Mouse (Mus musculus) hindbrain, embryonic 13.5 days (tissue): Measurements from ENCODE around the gene Sympk. TPM values are rescaled to one million over a fixed set of nuclear protein-coding genes. Genes with fewer than 3 reads are reported as not detected.

Experiments
- ATAC-seq: fragments of 200-750 bp; cut with Nextera tagmentation; 2 replicates; pipeline ENCODE4 v1.8.0; 2017; ENCODE audit warnings: moderate TSS enrichment; ENCODE audit not compliant: low FRiP score
- H3K27ac ChIP-seq: fragments of 300-500 bp; sonication (generic); 2 replicates; pipeline ENCODE4 v1.5.1; 2015; ENCODE audit warnings: inconsistent platforms, mild to moderate bottlenecking, moderate library complexity
- H3K27me3 ChIP-seq: fragments of 300-500 bp; sonication (generic); 2 replicates; pipeline ENCODE4 v1.6.1; 2015; ENCODE audit warnings: mild to moderate bottlenecking, inconsistent platforms
- H3K36me3 ChIP-seq: fragments of 300-500 bp; sonication (generic); 2 replicates; pipeline ENCODE4 v1.6.1; 2015; ENCODE audit warnings: mild to moderate bottlenecking, inconsistent platforms
- H3K4me1 ChIP-seq: fragments of 300-500 bp; sonication (generic); replicated peaks from 2 replicates; pipeline ENCODE4 v1.6.1; 2015; ENCODE audit warnings: inconsistent platforms
- H3K4me2 ChIP-seq: fragments of 300-500 bp; sonication (generic); 2 replicates; pipeline ENCODE4 v1.6.1; 2015; ENCODE audit warnings: inconsistent platforms, mild to moderate bottlenecking, moderate library complexity
- H3K4me3 ChIP-seq: fragments of 300-500 bp; sonication (generic); 2 replicates; pipeline ENCODE4 v1.5.1; 2015; ENCODE audit warnings: mild to moderate bottlenecking, inconsistent platforms
- H3K9ac ChIP-seq: fragments of 300-500 bp; sonication (generic); 2 replicates; pipeline ENCODE4 v1.6.1; 2015; ENCODE audit warnings: mild to moderate bottlenecking, inconsistent platforms
- H3K9me3 ChIP-seq: fragments of 300-500 bp; sonication (generic); 2 replicates; pipeline ENCODE4 v1.6.1; 2016; ENCODE audit warnings: inconsistent platforms
- WGBS: fragments of 180-500 bp; shearing (Covaris S2); methylation state at CpG from one replicate; pipeline ENCODE4 v1.1.7; 2015; 5-methylcytosine and 5-hydroxymethylcytosine counted together
- polyA plus RNA-seq: library from polyadenylated mRNA; unstranded; fragments of >200 nt; fragmentation: Nextera tagmentation; extraction: Ambion mirVana; gene quantifications from 2 replicates; pipeline ENCODE4 v1.2.1, GENCODE M21; 2015

Sympk gene
- polyA plus RNA-seq, 1 experiment from 2014 or later = 29.7 TPM

- H3K4me2 ChIP-seq = no peak overlapping the region
- H3K4me3 ChIP-seq = no peak overlapping the region
- 87% methylated on average over 3 of the region's 3 CpGs for WGBS
- H3K9ac ChIP-seq = no peak overlapping the region
- H3K4me1 ChIP-seq = peaks cover 49% of the 10 kb centered on the region
- no peak overlapping the region for H3K27ac ChIP-seq
- ATAC-seq = no peak
- no peaks in the 10 kb centered on the region for H3K9me3 ChIP-seq
- peaks cover 58% of the 10 kb centered on the region for H3K36me3 ChIP-seq
- H3K27me3 ChIP-seq = no peaks in the 10 kb centered on the region
Measured at GRCm38 (mm10) chr7:19078732-19079131, 54.6 kb downstream of the Sympk start.

DNA sequence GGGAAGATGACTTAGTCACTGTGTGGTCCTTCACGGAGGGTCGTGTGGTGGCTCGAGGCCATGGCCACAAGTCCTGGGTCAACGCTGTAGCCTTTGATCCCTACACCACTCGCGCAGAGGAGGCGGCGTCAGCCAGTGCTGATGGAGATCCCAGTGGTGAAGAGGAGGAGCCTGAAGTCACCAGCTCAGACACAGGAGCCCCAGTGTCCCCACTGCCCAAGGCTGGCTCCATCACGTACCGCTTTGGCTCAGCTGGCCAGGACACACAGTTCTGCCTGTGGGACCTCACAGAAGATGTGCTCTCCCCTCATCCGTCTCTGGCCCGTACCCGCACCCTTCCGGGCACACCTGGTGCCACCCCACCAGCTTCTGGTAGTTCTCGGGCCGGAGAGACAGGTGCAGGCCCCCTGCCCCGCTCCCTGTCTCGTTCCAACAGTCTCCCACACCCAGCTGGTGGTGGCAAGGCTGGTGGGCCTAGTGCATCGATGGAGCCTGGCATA is 56.3 kb downstream of the Sympk start:
- 86% methylated on average over 19 of the region's 19 CpGs for WGBS
- Histone ChIP-seq H3K9ac (no peak overlapping the region), H3K27me3 (peaks cover 8% of the 10 kb centered on the region), H3K9me3 (no peaks in the 10 kb centered on the region), H3K4me3 (no peak overlapping the region), H3K4me1 (peaks cover 61% of the 10 kb centered on the region), H3K4me2 (no peak overlapping the region), H3K27ac (no peak overlapping the region), H3K36me3 (peaks cover 65% of the 10 kb centered on the region)
- no peak for ATAC-seq

DNA sequence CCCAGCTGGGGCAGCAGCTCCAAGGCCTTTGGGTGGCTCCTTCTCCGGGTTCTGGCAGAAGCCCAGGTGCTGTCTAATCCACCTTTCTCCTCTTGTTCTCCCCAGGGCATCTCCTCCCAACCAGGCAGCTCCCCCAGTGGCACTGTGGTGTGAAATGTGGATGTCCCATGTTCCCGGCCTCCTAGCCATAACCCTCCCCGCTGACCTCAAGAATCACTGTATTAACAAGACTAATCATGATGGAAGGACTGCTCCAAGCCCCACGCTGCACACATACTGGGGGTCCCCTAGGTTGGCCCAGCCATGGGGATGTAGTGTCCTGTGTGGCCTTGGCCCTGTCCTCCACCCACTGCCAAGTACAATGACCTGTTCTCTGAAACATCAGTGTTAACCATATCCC is 58.0 kb downstream of the Sympk start:
- Histone ChIP-seq H3K27ac (no peak overlapping the region), H3K36me3 (peaks cover 71% of the 10 kb centered on the region), H3K27me3 (peaks cover 8% of the 10 kb centered on the region), H3K4me3 (no peak overlapping the region), H3K9ac (no peak overlapping the region), H3K9me3 (no peaks in the 10 kb centered on the region), H3K4me2 (no peak overlapping the region), H3K4me1 (peaks cover 61% of the 10 kb centered on the region)
- WGBS = 90% methylated on average over 4 of the region's 4 CpGs
- ATAC-seq = no peak

GRCm38 (mm10) chr7:19083096-19083495 is 58.9 kb downstream of the Sympk start:
- WGBS = 65% methylated on average over 6 of the region's 6 CpGs
- H3K9ac ChIP-seq = no peak overlapping the region
- peaks cover 52% of the 10 kb centered on the region for H3K4me1 ChIP-seq
- H3K27me3 ChIP-seq = peaks cover 8% of the 10 kb centered on the region
- H3K27ac ChIP-seq = no peak overlapping the region
- H3K36me3 ChIP-seq = peaks cover 78% of the 10 kb centered on the region
- no peak overlapping the region for H3K4me3 ChIP-seq
- ATAC-seq = no peak
- no peaks in the 10 kb centered on the region for H3K9me3 ChIP-seq
- H3K4me2 ChIP-seq = no peak overlapping the region

- H3K4me2 ChIP-seq = no peak within 1 kb of the TSS
- ATAC-seq = no peak
- 51% methylated on average over 10 of the region's 10 CpGs for WGBS
- H3K4me3 ChIP-seq = no peak within 1 kb of the TSS
- H3K27me3 ChIP-seq = peaks cover 8% of the 10 kb centered on the region
- H3K9ac ChIP-seq = no peak within 1 kb of the TSS
- no peaks in the 10 kb centered on the region for H3K9me3 ChIP-seq
- H3K27ac ChIP-seq = no peak within 1 kb of the TSS
- H3K4me1 ChIP-seq = peaks cover 50% of the 10 kb centered on the region
- H3K36me3 ChIP-seq = peaks cover 78% of the 10 kb centered on the region
Measured at GRCm38 (mm10) chr7:19083701-19084100, 59.5 kb downstream of the Sympk start, which contains the start of gene Dmpk. TSS of gene Dmpk (plus strand) at chr7:19083849.

DNA sequence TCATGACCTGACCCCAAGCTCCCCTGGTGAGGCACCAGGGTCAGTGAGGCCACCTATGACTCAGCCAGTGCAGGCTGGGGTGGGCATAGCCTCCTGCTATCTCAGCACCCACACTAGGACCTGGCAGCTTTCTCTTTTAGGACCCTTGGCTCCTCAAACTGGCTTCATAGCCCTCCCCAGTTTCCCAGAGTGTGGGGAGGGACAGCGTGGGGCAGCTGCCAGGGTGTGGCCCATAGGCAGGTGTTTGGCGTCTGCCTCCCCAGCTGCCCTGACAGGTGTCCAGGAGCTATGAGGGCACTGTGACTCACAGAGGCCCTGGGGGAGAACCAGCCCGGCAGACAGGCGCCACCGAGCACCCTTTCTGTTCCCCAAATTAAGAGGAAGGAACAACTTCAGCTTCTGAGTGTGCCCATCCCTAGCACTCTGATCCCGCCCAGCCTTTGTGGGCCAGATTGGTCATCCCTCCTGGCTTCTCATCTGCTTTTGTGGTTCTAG is 60.1 kb downstream of the Sympk start:
- Histone ChIP-seq H3K4me3 (no peak overlapping the region), H3K36me3 (peaks cover 77% of the 10 kb centered on the region), H3K9me3 (no peaks in the 10 kb centered on the region), H3K27ac (no peak overlapping the region), H3K9ac (no peak overlapping the region), H3K4me2 (no peak overlapping the region), H3K4me1 (peaks cover 50% of the 10 kb centered on the region), H3K27me3 (peaks cover 8% of the 10 kb centered on the region)
- WGBS = 66% methylated on average over 6 of the region's 6 CpGs
- no peak for ATAC-seq

- H3K27ac ChIP-seq = no peak overlapping the region
- 27% methylated on average over 9 of the region's 9 CpGs for WGBS
- H3K4me3 ChIP-seq = no peak overlapping the region
- H3K4me1 ChIP-seq = peaks cover 50% of the 10 kb centered on the region
- H3K9ac ChIP-seq = peak overlapping the region; percentile 36
- H3K36me3 ChIP-seq = peaks cover 75% of the 10 kb centered on the region
- no peak overlapping the region for H3K4me2 ChIP-seq
- no peaks in the 10 kb centered on the region for H3K9me3 ChIP-seq
- H3K27me3 ChIP-seq = peaks cover 8% of the 10 kb centered on the region
- no peak for ATAC-seq
Measured at GRCm38 (mm10) chr7:19084921-19085473, 60.8 kb downstream of the Sympk start.

GRCm38 (mm10) chr7:19085495-19085894 is 61.3 kb downstream of the Sympk start:
- Histone ChIP-seq H3K9ac (peak overlapping the region; percentile 36), H3K4me3 (no peak overlapping the region), H3K36me3 (peaks cover 75% of the 10 kb centered on the region), H3K4me1 (peaks cover 50% of the 10 kb centered on the region), H3K27me3 (peaks cover 13% of the 10 kb centered on the region), H3K4me2 (no peak overlapping the region; the same call in 1 of the 2 replicates), H3K27ac (no peak overlapping the region), H3K9me3 (no peaks in the 10 kb centered on the region)
- no peak for ATAC-seq
- WGBS = 10% methylated on average over 6 of the region's 6 CpGs

DNA sequence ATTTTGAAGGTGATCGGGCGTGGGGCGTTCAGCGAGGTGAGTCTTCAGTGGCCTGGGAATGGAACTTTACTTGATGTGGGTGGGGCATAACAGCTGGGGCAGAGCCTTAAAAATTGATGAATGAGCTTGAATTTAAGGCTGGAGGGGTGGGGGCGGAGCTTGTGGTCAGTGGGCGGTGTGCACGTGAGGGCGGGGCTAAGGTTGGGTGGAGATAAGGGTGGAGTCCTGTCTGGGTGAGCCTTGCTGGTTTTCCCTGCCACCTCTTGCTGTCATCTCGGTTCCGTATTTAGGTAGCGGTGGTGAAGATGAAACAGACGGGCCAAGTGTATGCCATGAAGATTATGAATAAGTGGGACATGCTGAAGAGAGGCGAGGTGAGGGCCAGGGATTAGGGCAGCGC is 61.9 kb downstream of the Sympk start:
- Histone ChIP-seq H3K4me3 (no peak overlapping the region), H3K36me3 (peaks cover 75% of the 10 kb centered on the region), H3K9ac (0 out of 2 replicates have a peak overlapping the region, but pooled peaks have one; percentile 36), H3K27me3 (peaks cover 19% of the 10 kb centered on the region), H3K4me2 (no peak overlapping the region; the same call in 1 of the 2 replicates), H3K4me1 (peaks cover 49% of the 10 kb centered on the region), H3K9me3 (no peaks in the 10 kb centered on the region), H3K27ac (no peak overlapping the region)
- ATAC-seq = no peak
- WGBS = 18% methylated on average over 14 of the region's 14 CpGs

DNA sequence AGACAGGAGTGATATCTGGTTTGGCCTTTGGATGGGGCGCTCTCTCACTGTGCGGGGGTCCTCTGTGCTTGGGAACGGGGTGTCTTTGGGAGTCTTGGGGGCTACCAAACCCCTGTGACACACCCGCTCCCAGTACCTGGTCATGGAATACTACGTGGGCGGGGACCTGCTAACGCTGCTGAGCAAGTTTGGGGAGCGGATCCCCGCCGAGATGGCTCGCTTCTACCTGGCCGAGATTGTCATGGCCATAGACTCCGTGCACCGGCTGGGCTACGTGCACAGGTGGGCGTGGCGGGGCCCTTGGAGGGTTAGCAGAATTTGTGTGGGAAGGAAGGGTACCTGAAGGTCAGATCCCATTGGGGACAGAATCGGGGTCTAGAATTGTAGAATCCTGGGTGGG is 62.6 kb downstream of the Sympk start:
- Histone ChIP-seq H3K4me3 (no peak overlapping the region), H3K36me3 (peaks cover 75% of the 10 kb centered on the region), H3K9me3 (no peaks in the 10 kb centered on the region), H3K4me2 (no peak overlapping the region), H3K4me1 (peaks cover 42% of the 10 kb centered on the region), H3K9ac (no peak overlapping the region), H3K27ac (no peak overlapping the region), H3K27me3 (peaks cover 26% of the 10 kb centered on the region)
- WGBS = 60% methylated on average over 18 of the region's 18 CpGs
- no peak for ATAC-seq

- ATAC-seq = no peak
- peaks cover 65% of the 10 kb centered on the region for H3K36me3 ChIP-seq
- 44% methylated on average over 10 of the region's 10 CpGs for WGBS
Measured at GRCm38 (mm10) chr7:19088813-19089212, 64.6 kb downstream of the Sympk start.

GRCm38 (mm10) chr7:19091913-19092312 is 67.7 kb downstream of the Sympk start:
- Histone ChIP-seq H3K36me3 (peaks cover 54% of the 10 kb centered on the region), H3K27me3 (peaks cover 59% of the 10 kb centered on the region), H3K9me3 (no peaks in the 10 kb centered on the region), H3K9ac (0 out of 2 replicates have a peak overlapping the region, but pooled peaks have one; percentile 19), H3K27ac (peak overlapping the region; percentile 44; the same call in 1 of the 2 replicates), H3K4me2 (peak overlapping the region; percentile 96; the same call in 1 of the 2 replicates), H3K4me3 (no peak overlapping the region), H3K4me1 (peaks cover 50% of the 10 kb centered on the region)
- 33% methylated on average over 16 of the region's 17 CpGs for WGBS
- no peak for ATAC-seq

More at GRCm38 (mm10) chr7:19088813-19089212, 64.6 kb downstream of the Sympk start:
- Histone ChIP-seq H3K9me3 (no peaks in the 10 kb centered on the region), H3K9ac (no peak overlapping the region), H3K4me1 (peaks cover 45% of the 10 kb centered on the region), H3K27me3 (peaks cover 42% of the 10 kb centered on the region), H3K27ac (no peak overlapping the region), H3K4me2 (no peak overlapping the region), H3K4me3 (no peak overlapping the region)
